Mouse (Mus musculus) hematopoietic stem cell, adult 5-6 weeks (primary cell): ENCODE data around the gene Fli1. TPM values are rescaled to one million over a fixed set of nuclear protein-coding genes. Genes with fewer than 3 reads are reported as not detected.

Source experiments
- total RNA-seq: library from RNA; stranded (forward); fragments of 172-1452, 232-1000 nt; gene quantifications from 2 replicates; pipeline ENCODE4 v1.2.3, GENCODE M21; 2017

Gene Fli1
- total RNA-seq, 1 experiment from 2014 or later: 123 TPM

Other genes with a start within 250 kb of the Fli1 start
- 0.05 and 0.19 TPM in 2 replicates for gene Kcnj5, start 198.5 kb downstream of the Fli1 start, total RNA-seq
- not detected in 2 replicates for gene Kcnj1, start 170.4 kb downstream of the Fli1 start, total RNA-seq
- gene Ets1, start 93.4 kb upstream of the Fli1 start, total RNA-seq: 25.9 and 36.7 TPM in 2 replicates